Mouse (Mus musculus): ENCODE results near the gene Hoxd1. TPM values are rescaled to one million over a fixed set of nuclear protein-coding genes. Genes with fewer than 3 reads are reported as not detected.
A peak's percentile ranks its signal among the peaks of the same experiment; 100 is the strongest.

The Hoxd1 gene
- total RNA-seq, 2 experiments from 2014 or later, result not detected

DNA sequence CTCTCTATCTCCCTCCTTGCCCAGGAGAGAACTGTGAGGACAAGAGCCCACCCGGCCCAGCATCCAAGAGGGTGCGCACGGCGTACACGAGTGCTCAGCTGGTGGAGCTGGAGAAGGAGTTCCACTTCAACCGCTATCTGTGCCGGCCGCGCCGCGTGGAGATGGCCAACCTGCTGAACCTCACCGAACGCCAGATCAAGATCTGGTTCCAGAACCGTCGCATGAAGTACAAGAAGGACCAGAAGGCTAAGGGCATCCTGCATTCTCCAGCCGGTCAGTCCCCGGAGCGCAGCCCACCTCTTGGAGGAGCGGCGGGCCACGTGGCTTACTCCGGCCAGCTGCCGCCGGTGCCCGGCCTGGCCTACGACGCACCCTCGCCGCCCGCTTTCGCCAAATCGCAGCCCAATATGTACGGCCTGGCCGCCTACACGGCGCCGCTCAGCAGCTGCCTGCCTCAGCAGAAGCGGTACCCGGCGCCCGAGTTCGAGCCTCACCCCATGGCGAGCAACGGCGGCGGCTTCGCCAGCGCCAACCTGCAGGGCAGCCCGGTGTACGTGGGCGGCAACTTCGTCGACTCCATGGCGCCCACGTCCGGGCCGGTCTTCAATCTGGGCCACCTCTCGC is 16.4 kb upstream of the Hoxd1 start:
- Histone ChIP-seq H3K4me3 (peak overlapping the region; percentile 24; the same call in 1 of the 2 replicates), H3K27ac (no peak overlapping the region)
- TF ChIP-seq CTCF (IDR thresholded peaks at IDR 0.05), result no peak
- intact Hi-C loops (cut with DNase I), result no loop called here
- DNase-seq, result no peak

DNA sequence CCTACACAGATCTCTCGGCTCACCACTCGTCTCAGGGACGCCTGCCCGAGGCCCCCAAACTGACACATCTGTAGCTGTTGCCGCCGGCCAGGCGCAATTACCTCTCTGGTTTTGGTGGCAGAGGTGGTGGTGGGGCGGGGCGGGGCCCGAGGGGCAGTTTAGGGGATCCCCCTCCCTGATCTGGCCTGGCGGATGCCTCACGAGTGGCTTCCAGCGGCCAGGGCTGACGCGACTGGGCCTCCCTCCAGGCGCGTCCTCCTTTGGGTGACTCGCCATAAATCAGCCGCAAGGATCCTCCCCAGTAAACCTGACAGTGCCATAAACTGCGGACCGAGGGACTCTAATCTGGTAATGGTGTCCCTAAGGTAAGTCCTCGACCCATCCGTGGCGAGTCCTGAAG is 15.8 kb upstream of the Hoxd1 start:
- H3K27ac ChIP-seq, result no peak overlapping the region
- no peak for DNase-seq
- intact Hi-C loops (cut with DNase I), result no loop called here
- H3K4me3 ChIP-seq, result no peak overlapping the region
- TF ChIP-seq CTCF (IDR thresholded peaks at IDR 0.05), result no peak

DNA sequence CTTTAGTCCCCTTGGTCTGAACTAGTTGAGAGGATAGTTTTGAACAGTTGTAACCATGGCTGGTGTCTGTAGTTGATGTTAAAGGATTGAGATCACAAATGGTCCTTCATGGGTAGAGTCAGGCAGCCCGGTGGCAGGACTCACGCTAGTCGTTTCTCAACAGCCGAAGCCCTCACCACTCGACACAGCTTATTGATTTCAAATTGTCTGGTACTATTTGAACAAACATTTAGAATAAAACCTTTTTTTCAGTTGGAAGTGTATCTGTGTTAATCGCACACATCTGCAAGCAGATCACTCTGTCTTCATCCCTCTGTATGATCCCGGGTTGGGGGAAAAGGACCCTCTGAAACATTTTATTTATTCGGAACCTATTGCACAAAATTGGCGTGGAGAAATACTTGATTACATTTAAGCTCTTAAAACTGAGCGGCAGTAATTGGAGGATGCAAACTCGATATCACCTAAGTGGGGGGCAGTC is 15.1 kb upstream of the Hoxd1 start:
- TF ChIP-seq CTCF (IDR thresholded peaks at IDR 0.05), result no peak
- no peak for DNase-seq
- Histone ChIP-seq H3K27ac (no peak overlapping the region), H3K4me3 (no peak overlapping the region)
- intact Hi-C loops (cut with DNase I), result no loop called here

- H3K4me3 ChIP-seq, result no peak overlapping the region
- no peak for DNase-seq
- intact Hi-C loops (cut with DNase I), result no loop called here
- TF ChIP-seq CTCF (IDR thresholded peaks at IDR 0.05), result no peak
- no peak overlapping the region for H3K27ac ChIP-seq
Observed at GRCm38 (mm10) chr2:74748436-74748995, 14.3 kb upstream of the Hoxd1 start.

DNA sequence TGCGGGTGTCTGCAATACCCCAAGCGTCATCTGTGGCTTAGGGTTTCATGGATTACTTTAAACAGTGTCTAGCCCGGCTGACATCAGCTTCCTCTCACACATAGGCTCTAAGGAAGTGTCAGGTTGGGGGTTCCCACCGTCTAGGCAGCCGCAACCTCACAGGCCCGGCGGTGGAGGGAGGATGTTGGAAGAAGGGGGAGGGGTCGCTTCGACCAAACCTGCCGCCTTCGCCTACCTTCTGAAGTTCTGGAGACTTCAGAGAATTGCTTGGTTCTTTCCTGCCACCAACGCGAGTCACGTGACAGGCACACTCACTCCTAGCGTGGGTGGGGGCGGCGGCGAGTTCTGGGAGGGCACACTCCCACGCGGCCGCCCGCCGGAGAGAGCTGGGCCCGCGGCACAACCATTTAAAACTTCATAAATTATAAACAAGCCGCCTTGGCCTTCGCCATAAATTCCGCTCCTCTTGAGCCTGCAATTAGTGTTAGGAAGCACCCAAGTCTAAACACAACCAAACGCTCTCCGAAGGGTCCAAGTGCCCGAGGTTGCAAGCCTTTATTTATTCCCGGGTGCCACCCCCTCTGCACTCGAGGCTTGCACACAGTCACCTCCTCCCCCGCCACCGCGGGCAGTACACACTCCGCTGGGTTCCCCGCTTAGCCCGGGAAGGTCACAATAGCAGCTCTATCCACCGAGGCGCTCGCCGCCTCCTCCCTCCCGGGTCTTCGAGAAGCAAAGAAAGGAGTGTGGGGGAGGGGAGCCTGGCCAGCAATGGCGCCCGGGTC is 13.3 kb upstream of the Hoxd1 start:
- Histone ChIP-seq H3K27ac (no peak overlapping the region; the same call in 1 of the 2 replicates), H3K4me3 (peak overlapping the region; percentile 65)
- peak; percentile 58 for DNase-seq
- intact Hi-C loops (cut with DNase I), result no loop called here
- TF ChIP-seq CTCF (IDR thresholded peaks at IDR 0.05), result no peak

DNA sequence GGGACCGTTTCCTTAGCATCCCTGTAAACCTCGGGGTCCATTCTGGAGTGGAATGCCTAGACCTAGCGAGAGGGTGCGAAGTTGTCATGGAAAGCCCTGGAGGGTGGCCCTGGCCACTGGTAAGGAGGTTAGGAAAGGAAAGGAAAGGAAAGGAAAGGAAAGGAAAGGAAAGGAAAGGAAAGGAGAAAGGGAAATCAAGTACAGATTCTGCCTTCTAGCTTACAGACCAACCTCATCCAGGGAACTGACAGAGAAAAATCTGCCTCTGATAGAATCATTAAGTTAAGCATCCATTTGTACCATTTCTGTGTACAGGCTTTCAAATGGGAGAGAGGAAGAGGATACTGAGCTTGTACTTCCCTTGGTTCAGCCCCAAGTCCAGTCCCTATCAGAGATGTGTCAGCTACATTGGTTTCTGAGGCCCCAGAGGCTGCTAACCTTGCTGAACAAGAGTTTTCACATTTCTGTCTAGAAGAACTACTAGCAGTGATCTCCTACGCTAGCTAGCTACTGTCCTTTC is 12.0 kb upstream of the Hoxd1 start:
- H3K4me3 ChIP-seq, result no peak overlapping the region
- TF ChIP-seq CTCF (IDR thresholded peaks at IDR 0.05), result no peak
- no peak overlapping the region for H3K27ac ChIP-seq
- intact Hi-C loops (cut with DNase I), result no loop called here
- no peak for DNase-seq

DNA sequence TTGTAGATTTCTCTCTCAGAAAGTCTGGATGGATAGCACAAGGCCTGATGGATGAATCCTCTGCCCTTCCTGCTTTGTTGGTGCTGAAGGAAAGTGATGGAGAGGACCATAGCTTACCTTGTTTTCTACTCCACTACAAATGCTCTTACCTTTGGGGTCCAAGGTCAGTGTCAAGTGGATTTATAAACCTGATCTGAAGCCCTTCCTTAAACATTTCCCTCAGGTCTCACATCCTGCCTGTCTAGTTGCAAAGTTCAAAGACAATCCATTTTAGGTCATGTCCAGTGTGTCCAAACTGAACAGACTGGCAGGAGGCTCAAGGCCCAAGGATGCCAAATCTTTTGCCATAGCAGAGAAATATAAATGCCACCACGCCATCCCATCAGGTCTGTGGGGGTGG is 10.9 kb upstream of the Hoxd1 start:
- intact Hi-C loops (cut with DNase I), result no loop called here
- no peak for DNase-seq
- Histone ChIP-seq H3K27ac (no peak overlapping the region), H3K4me3 (no peak overlapping the region)
- no peak for TF ChIP-seq CTCF (IDR thresholded peaks at IDR 0.05)

DNA sequence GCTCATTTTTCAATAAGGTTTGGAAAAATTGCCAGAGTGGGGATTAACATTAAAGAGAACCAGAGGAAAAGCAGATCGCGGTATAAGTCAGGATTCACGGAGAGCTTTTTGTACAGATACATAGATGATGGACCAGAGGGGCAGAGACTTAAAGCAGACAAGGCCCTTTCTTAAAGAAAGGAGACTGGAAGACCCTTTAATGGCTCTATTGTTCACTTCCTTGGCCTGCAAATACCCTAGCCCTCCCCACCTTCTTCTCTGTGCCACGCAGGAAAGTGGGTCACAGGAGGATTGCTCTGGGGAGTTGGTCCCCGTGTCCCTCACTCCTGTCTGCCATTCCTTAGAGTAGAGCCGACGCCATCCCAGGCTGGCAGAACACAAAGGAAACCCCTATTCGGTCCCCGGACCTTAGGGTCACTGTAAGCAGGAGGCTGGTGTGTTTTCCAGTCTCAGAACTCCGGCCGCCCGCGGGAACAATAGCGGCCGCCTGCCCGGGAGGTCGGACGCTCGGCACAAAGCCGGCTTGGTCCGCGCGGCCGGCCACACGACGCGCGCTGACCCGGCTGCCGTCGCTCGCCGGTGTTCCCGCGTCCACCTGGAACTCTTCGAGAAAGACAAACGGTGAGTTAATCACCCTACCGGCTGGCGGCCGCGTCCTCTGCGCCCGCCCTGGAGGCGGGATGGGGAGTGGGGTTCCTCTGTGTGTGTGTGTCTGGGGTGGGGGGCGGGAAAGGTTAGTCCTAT is 10.2 kb upstream of the Hoxd1 start:
- Histone ChIP-seq H3K27ac (no peak overlapping the region), H3K4me3 (peak overlapping the region; percentile 61)
- no peak for TF ChIP-seq CTCF (IDR thresholded peaks at IDR 0.05)
- DNase-seq, result no peak
- intact Hi-C loops (cut with DNase I), result no loop called here

- no peak overlapping the region for H3K27ac ChIP-seq
- no peak for DNase-seq
- no peak for TF ChIP-seq CTCF (IDR thresholded peaks at IDR 0.05)
- intact Hi-C loops (cut with DNase I), result no loop called here
- peak overlapping the region; percentile 61 for H3K4me3 ChIP-seq
Observed at GRCm38 (mm10) chr2:74753175-74753523, 9.6 kb upstream of the Hoxd1 start.

- intact Hi-C loops (cut with DNase I), result no loop called here
- no peak for TF ChIP-seq CTCF (IDR thresholded peaks at IDR 0.05)
- DNase-seq, result no peak
- no peak overlapping the region for H3K4me3 ChIP-seq
- H3K27ac ChIP-seq, result no peak overlapping the region
Observed at GRCm38 (mm10) chr2:74753711-74754110, 9.1 kb upstream of the Hoxd1 start.

DNA sequence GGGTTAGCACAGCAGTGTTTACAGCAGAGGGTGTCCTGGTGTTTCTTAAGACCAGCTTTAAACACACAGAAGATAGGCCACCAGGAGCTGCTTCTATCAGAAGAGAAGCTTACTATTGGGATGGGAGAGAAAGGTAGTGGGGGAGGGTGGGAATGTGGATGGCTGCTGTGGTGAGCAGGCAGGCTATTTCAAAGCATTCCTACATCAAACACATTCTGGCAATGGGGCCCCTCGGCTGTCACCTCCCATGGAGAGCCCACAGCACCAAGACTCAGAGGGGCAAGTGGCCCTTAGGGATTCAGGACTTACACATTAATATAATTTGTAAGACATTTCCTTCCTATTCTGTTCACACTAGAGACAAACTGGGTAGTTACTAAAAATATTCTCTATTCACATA is 2.6 kb upstream of the Hoxd1 start:
- intact Hi-C loops (cut with DNase I), result no loop called here
- no peak overlapping the region for H3K27ac ChIP-seq
- no peak overlapping the region for H3K4me3 ChIP-seq
- TF ChIP-seq CTCF (IDR thresholded peaks at IDR 0.05), result no peak
- DNase-seq, result no peak

- no peak for DNase-seq
- intact Hi-C loops (cut with DNase I), result no loop called here
Observed at GRCm38 (mm10) chr2:74761941-74762340, 839 bp upstream of the Hoxd1 start.

More at GRCm38 (mm10) chr2:74761941-74762340, 839 bp upstream of the Hoxd1 start:
- no peak for TF ChIP-seq CTCF (IDR thresholded peaks at IDR 0.05)
- Histone ChIP-seq H3K27ac (no peak overlapping the region), H3K4me3 (no peak overlapping the region)

Data from gastrocnemius, adult 2 months (tissue).